Mouse (Mus musculus): ENCODE results near the gene Med12l.

DNA sequence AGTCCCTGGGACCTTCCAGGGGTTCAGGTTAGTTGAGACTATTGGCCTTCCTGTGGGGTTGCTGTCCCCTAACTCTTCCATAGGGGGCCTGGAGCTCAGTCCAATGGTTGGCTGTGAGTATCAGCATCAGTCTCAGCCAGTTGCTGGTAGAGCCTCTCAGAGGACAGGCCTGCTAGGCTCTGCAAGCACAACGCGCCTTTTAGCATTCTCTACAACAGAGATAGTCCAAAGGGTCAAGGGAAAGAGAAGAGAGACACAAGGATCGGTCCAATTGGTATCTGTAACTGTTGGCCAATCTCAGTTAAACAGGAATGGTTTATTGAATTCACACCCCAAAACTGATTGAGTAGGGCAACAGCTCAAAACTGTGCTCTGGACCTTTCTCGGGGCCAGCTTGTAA, 101.8 kb downstream of the Med12l start:
- TF ChIP-seq CTCF (IDR thresholded peaks at IDR 0.05; ENCODE audit: borderline replicate concordance, insufficient read depth, low read depth, low read length) = no peak
- TF ChIP-seq POLR2A (IDR thresholded peaks at IDR 0.05; ENCODE audit: borderline replicate concordance, insufficient read depth, low read length) = no peak

Measured in cerebellum, adult 2 months (tissue).